Mouse (Mus musculus): ENCODE results near the gene Zfp57. TPM values are rescaled to one million over a fixed set of nuclear protein-coding genes. Genes with fewer than 3 reads are reported as not detected.
"Not testable (repeated sequence)": the region's sequence is repeated elsewhere in the genome, so short reads cannot be mapped to it uniquely, and the experiment has no call there.

Gene Zfp57
- polyA plus RNA-seq, 1 experiment from 2014 or later = 30.3 TPM

- Histone ChIP-seq H3K27ac (ENCODE audit: low read length) (no peak overlapping the region), H3K4me2 (ENCODE audit: low read depth, low read length) (no peak overlapping the region), H3K27me3 (ENCODE audit: control insufficient read depth, insufficient read depth, low read length) (no peaks in the 10 kb centered on the region), H3K4me1 (ENCODE audit: control insufficient read depth, insufficient read depth, low read length) (0 out of 2 replicates have a peak, but pooled peaks cover 2% of the 10 kb centered on the region), H3K9me3 (replicated peaks; ENCODE audit: control insufficient read depth, low read length) (no peaks in the 10 kb centered on the region), H3K4me3 (ENCODE audit: low read length) (no peak overlapping the region), H3K36me3 (ENCODE audit: control insufficient read depth, insufficient read depth) (peaks cover 15% of the 10 kb centered on the region), H3K9ac (ENCODE audit: low read length) (no peak overlapping the region)
- WGBS = 83% methylated on average over 6 of the region's 6 CpGs
- ATAC-seq (replicated peaks; ENCODE audit: extremely low read depth, insufficient read depth, low FRiP score) = no peak
Observed at GRCm38 (mm10) chr17:37008161-37008560, 7.2 kb downstream of the Zfp57 start.

DNA sequence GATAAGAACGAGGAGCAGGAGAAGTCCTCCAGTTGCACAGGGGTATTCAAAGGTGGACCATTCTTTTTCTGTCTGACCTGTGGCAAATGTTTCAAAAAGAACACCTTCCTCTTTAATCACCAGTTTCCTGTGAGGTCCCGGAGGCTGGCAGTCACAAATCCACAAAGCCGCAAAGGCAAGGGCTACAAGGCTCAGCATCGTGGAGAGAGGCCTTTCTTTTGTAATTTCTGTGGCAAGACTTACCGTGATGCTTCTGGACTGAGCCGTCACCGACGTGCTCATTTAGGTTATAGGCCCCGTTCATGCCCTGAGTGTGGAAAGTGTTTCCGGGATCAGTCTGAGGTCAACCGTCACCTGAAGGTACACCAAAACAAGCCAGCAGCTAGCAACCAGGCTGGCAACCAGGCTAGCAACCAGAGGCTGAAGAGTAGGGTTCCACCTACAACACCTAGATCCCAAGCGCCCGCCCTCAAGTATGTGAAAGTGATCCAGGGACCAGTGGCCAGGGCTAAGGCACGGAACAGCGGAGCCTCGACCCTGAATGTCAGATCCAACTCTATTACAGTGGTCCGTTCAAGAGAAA is 8.6 kb downstream of the Zfp57 start:
- H3K27ac ChIP-seq (ENCODE audit: low read length) = no peak overlapping the region
- H3K4me1 ChIP-seq (ENCODE audit: control insufficient read depth, insufficient read depth, low read length) = no peaks in the 10 kb centered on the region
- H3K9me3 ChIP-seq (replicated peaks; ENCODE audit: control insufficient read depth, low read length) = no peaks in the 10 kb centered on the region
- H3K27me3 ChIP-seq (ENCODE audit: control insufficient read depth, insufficient read depth, low read length) = no peaks in the 10 kb centered on the region
- WGBS = 84% methylated on average over 17 of the region's 17 CpGs
- ATAC-seq (replicated peaks; ENCODE audit: extremely low read depth, insufficient read depth, low FRiP score) = no peak
- no peak overlapping the region for H3K9ac ChIP-seq (ENCODE audit: low read length)
- H3K36me3 ChIP-seq (ENCODE audit: control insufficient read depth, insufficient read depth) = peaks cover 15% of the 10 kb centered on the region
- no peak overlapping the region for H3K4me3 ChIP-seq (ENCODE audit: low read length)
- no peak overlapping the region for H3K4me2 ChIP-seq (ENCODE audit: low read depth, low read length)

GRCm38 (mm10) chr17:37011719-37012118 is 10.8 kb downstream of the Zfp57 start:
- H3K9ac ChIP-seq (ENCODE audit: low read length) = no peak overlapping the region
- peaks cover 15% of the 10 kb centered on the region for H3K36me3 ChIP-seq (ENCODE audit: control insufficient read depth, insufficient read depth)
- no peak overlapping the region for H3K27ac ChIP-seq (ENCODE audit: low read length)
- 76% methylated on average over 3 of the region's 3 CpGs for WGBS
- ATAC-seq (replicated peaks; ENCODE audit: extremely low read depth, insufficient read depth, low FRiP score) = no peak
- H3K4me1 ChIP-seq (ENCODE audit: control insufficient read depth, insufficient read depth, low read length) = no peaks in the 10 kb centered on the region
- H3K9me3 ChIP-seq (replicated peaks; ENCODE audit: control insufficient read depth, low read length) = no peaks in the 10 kb centered on the region
- no peak overlapping the region for H3K4me3 ChIP-seq (ENCODE audit: low read length)
- no peaks in the 10 kb centered on the region for H3K27me3 ChIP-seq (ENCODE audit: control insufficient read depth, insufficient read depth, low read length)
- no peak overlapping the region for H3K4me2 ChIP-seq (ENCODE audit: low read depth, low read length)

- H3K4me1 ChIP-seq (ENCODE audit: control insufficient read depth, insufficient read depth, low read length) = no peaks in the 10 kb centered on the region
- no peak overlapping the region for H3K4me2 ChIP-seq (ENCODE audit: low read depth, low read length)
- no peak overlapping the region for H3K4me3 ChIP-seq (ENCODE audit: low read length)
- no peaks in the 10 kb centered on the region for H3K9me3 ChIP-seq (replicated peaks; ENCODE audit: control insufficient read depth, low read length)
- WGBS = 51% methylated on average over 5 of the region's 5 CpGs
- no peaks in the 10 kb centered on the region for H3K27me3 ChIP-seq (ENCODE audit: control insufficient read depth, insufficient read depth, low read length)
- H3K27ac ChIP-seq (ENCODE audit: low read length) = no peak overlapping the region
- no peak overlapping the region for H3K9ac ChIP-seq (ENCODE audit: low read length)
- peaks cover 15% of the 10 kb centered on the region for H3K36me3 ChIP-seq (ENCODE audit: control insufficient read depth, insufficient read depth)
- no peak for ATAC-seq (replicated peaks; ENCODE audit: extremely low read depth, insufficient read depth, low FRiP score)
Observed at GRCm38 (mm10) chr17:37012141-37012540, 11.2 kb downstream of the Zfp57 start.

DNA sequence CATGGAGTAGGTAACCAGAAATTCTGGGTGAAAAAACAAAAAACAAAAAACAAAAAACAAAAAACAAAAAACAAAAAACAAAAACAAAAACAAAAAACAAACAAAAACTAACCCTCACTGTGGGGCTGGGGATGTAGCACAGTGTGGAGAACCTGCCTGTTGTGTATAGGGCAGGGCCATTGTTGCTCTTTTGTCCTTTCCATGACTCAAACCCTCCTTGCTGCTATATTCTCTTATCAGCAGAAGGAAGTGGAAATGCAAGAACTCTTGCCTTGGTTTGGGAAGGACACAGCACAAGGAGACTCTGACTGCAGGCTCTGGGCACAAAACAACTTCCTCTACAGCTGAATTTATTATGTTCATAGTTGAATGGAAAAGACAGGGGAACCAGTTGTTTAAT is 15.4 kb downstream of the Zfp57 start:
- no peaks in the 10 kb centered on the region for H3K9me3 ChIP-seq (replicated peaks; ENCODE audit: control insufficient read depth, low read length)
- no peak overlapping the region for H3K9ac ChIP-seq (ENCODE audit: low read length)
- H3K4me1 ChIP-seq (ENCODE audit: control insufficient read depth, insufficient read depth, low read length) = no peaks in the 10 kb centered on the region
- ATAC-seq (replicated peaks; ENCODE audit: extremely low read depth, insufficient read depth, low FRiP score) = no peak
- H3K27ac ChIP-seq (ENCODE audit: low read length) = no peak overlapping the region
- H3K36me3 ChIP-seq (ENCODE audit: control insufficient read depth, insufficient read depth) = no peaks in the 10 kb centered on the region
- no peaks in the 10 kb centered on the region for H3K27me3 ChIP-seq (ENCODE audit: control insufficient read depth, insufficient read depth, low read length)
- H3K4me2 ChIP-seq (ENCODE audit: low read depth, low read length) = no peak overlapping the region
- H3K4me3 ChIP-seq (ENCODE audit: low read length) = no peak overlapping the region

- H3K27me3 ChIP-seq (ENCODE audit: control insufficient read depth, insufficient read depth, low read length) = no peaks in the 10 kb centered on the region
- no peaks in the 10 kb centered on the region for H3K4me1 ChIP-seq (ENCODE audit: control insufficient read depth, insufficient read depth, low read length)
- H3K9me3 ChIP-seq (replicated peaks; ENCODE audit: control insufficient read depth, low read length) = no peaks in the 10 kb centered on the region
- H3K4me3 ChIP-seq (ENCODE audit: low read length) = no peak overlapping the region
- H3K27ac ChIP-seq (ENCODE audit: low read length) = no peak overlapping the region
- ATAC-seq (replicated peaks; ENCODE audit: extremely low read depth, insufficient read depth, low FRiP score) = no peak
- 73% methylated on average over 3 of the region's 3 CpGs for WGBS
- no peak overlapping the region for H3K4me2 ChIP-seq (ENCODE audit: low read depth, low read length)
- no peaks in the 10 kb centered on the region for H3K36me3 ChIP-seq (ENCODE audit: control insufficient read depth, insufficient read depth)
- no peak overlapping the region for H3K9ac ChIP-seq (ENCODE audit: low read length)
Observed at GRCm38 (mm10) chr17:37018328-37018727, 17.4 kb downstream of the Zfp57 start.

- H3K27me3 ChIP-seq (ENCODE audit: control insufficient read depth, insufficient read depth, low read length); H3K36me3 ChIP-seq (ENCODE audit: control insufficient read depth, insufficient read depth); ATAC-seq (replicated peaks; ENCODE audit: extremely low read depth, insufficient read depth, low FRiP score); H3K4me3 ChIP-seq (ENCODE audit: low read length); H3K27ac ChIP-seq (ENCODE audit: low read length); H3K4me1 ChIP-seq (ENCODE audit: control insufficient read depth, insufficient read depth, low read length); H3K4me2 ChIP-seq (ENCODE audit: low read depth, low read length); H3K9ac ChIP-seq (ENCODE audit: low read length); H3K9me3 ChIP-seq (replicated peaks; ENCODE audit: control insufficient read depth, low read length): not testable (repeated sequence)
- WGBS = 91% methylated on average over 5 of the region's 5 CpGs
Observed at GRCm38 (mm10) chr17:37019242-37019641, 18.3 kb downstream of the Zfp57 start.

GRCm38 (mm10) chr17:37022628-37023576 is 21.9 kb downstream of the Zfp57 start, which contains the start of gene Mog:
Gene Mog, minus strand, starts transcription at chr17:37023398.
- Histone ChIP-seq H3K4me1 (ENCODE audit: control insufficient read depth, insufficient read depth, low read length) (no peaks in the 10 kb centered on the region), H3K4me2 (ENCODE audit: low read depth, low read length) (no peak within 1 kb of the TSS), H3K4me3 (ENCODE audit: low read length) (no peak within 1 kb of the TSS), H3K9me3 (replicated peaks; ENCODE audit: control insufficient read depth, low read length) (no peaks in the 10 kb centered on the region), H3K27me3 (ENCODE audit: control insufficient read depth, insufficient read depth, low read length) (no peaks in the 10 kb centered on the region), H3K36me3 (ENCODE audit: control insufficient read depth, insufficient read depth) (no peaks in the 10 kb centered on the region), H3K9ac (ENCODE audit: low read length) (no peak within 1 kb of the TSS), H3K27ac (ENCODE audit: low read length) (no peak within 1 kb of the TSS)
- 62% methylated on average over 9 of the region's 9 CpGs for WGBS
- ATAC-seq (replicated peaks; ENCODE audit: extremely low read depth, insufficient read depth, low FRiP score) = no peak

GRCm38 (mm10) chr17:37026425-37026824 is 25.5 kb downstream of the Zfp57 start:
- WGBS = 80% methylated on average over 2 of the region's 2 CpGs
- H3K4me2 ChIP-seq (ENCODE audit: low read depth, low read length) = no peak overlapping the region
- no peak overlapping the region for H3K9ac ChIP-seq (ENCODE audit: low read length)
- 0 out of 2 replicates have a peak, but pooled peaks cover 3% of the 10 kb centered on the region for H3K4me1 ChIP-seq (ENCODE audit: control insufficient read depth, insufficient read depth, low read length)
- no peak overlapping the region for H3K4me3 ChIP-seq (ENCODE audit: low read length)
- no peak for ATAC-seq (replicated peaks; ENCODE audit: extremely low read depth, insufficient read depth, low FRiP score)
- no peak overlapping the region for H3K27ac ChIP-seq (ENCODE audit: low read length)
- no peaks in the 10 kb centered on the region for H3K9me3 ChIP-seq (replicated peaks; ENCODE audit: control insufficient read depth, low read length)
- no peaks in the 10 kb centered on the region for H3K27me3 ChIP-seq (ENCODE audit: control insufficient read depth, insufficient read depth, low read length)
- H3K36me3 ChIP-seq (ENCODE audit: control insufficient read depth, insufficient read depth) = no peaks in the 10 kb centered on the region

Measured in heart, embryonic 16.5 days (tissue).